Mouse (Mus musculus): ENCODE results near the gene Frmd6. TPM values are rescaled to one million over a fixed set of nuclear protein-coding genes. Genes with fewer than 3 reads are reported as not detected.

Gene Frmd6
- polyA plus RNA-seq, 1 experiment = 3.4 TPM

DNA sequence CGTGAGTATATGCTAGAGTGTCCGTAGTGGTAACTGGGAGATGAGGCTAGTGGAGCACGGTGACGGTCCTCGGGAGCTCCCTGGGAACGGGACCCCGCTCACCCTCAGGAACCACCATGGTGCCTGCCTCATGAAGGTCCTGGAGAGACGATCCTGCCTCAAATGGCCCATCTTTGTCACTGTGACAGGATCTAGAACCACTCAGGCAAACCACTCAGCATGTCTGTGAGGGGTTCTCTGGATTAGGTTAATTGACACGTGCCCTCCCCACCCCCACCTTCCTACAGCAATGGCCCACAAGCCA, 43.6 kb downstream of the Frmd6 start:
- no peak overlapping the region for H3K4me3 ChIP-seq (ENCODE audit: low read depth, low read length)
- no peak for TF ChIP-seq POLR2A (IDR thresholded peaks at IDR 0.05; ENCODE audit: low read depth, low read length)
- TF ChIP-seq CTCF (IDR thresholded peaks at IDR 0.05; ENCODE audit: extremely low read depth, insufficient read length, insufficient replicate concordance, low read depth, low read length) = no peak
- no peaks in the 10 kb centered on the region for H3K4me1 ChIP-seq (ENCODE audit: control insufficient read depth, insufficient read depth, insufficient read length, low read length)
- H3K36me3 ChIP-seq (ENCODE audit: control insufficient read depth, insufficient read depth, low read length) = no peaks in the 10 kb centered on the region
- 80% methylated on average over 9 of the region's 9 CpGs for WGBS
- no peaks in the 10 kb centered on the region for H3K27me3 ChIP-seq (ENCODE audit: control insufficient read depth, insufficient read depth, low read length)
- H3K27ac ChIP-seq (ENCODE audit: insufficient read depth, low read depth, low read length) = no peak overlapping the region

DNA sequence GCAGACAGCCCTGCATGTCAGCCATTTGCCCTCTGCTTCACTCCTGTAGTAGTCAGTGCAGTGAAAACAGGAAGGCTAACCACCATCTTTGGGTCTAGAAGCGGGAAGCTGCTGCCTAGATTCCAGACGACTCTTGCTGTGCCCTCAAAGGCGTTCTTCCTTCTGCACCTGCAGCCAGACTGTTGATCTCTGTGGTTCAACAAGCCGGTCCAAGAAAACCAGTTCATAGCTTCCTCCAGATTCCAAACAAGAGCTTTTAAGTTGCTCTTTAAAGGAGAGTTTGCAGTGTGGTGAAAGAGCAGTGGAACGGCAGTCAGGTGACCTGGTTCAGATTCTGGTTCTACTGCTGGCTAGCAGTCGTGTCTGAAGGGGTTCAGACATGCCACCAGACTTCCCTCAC, 48.2 kb downstream of the Frmd6 start:
- Histone ChIP-seq H3K4me1 (ENCODE audit: control insufficient read depth, insufficient read depth, insufficient read length, low read length) (no peaks in the 10 kb centered on the region), H3K4me3 (ENCODE audit: low read depth, low read length) (no peak overlapping the region), H3K27ac (ENCODE audit: insufficient read depth, low read depth, low read length) (no peak overlapping the region), H3K27me3 (ENCODE audit: control insufficient read depth, insufficient read depth, low read length) (no peaks in the 10 kb centered on the region), H3K36me3 (ENCODE audit: control insufficient read depth, insufficient read depth, low read length) (no peaks in the 10 kb centered on the region)
- TF ChIP-seq POLR2A (IDR thresholded peaks at IDR 0.05; ENCODE audit: low read depth, low read length) (no peak), CTCF (IDR thresholded peaks at IDR 0.05; ENCODE audit: extremely low read depth, insufficient read length, insufficient replicate concordance, low read depth, low read length) (no peak)
- 63% methylated on average over 6 of the region's 6 CpGs for WGBS

GRCm38 (mm10) chr12:70876270-70876998, 51.1 kb downstream of the Frmd6 start:
- Histone ChIP-seq H3K36me3 (ENCODE audit: control insufficient read depth, insufficient read depth, low read length) (peaks cover 2% of the 10 kb centered on the region; the same call in 1 of the 2 replicates), H3K27me3 (ENCODE audit: control insufficient read depth, insufficient read depth, low read length) (no peaks in the 10 kb centered on the region), H3K4me1 (ENCODE audit: control insufficient read depth, insufficient read depth, insufficient read length, low read length) (no peaks in the 10 kb centered on the region), H3K4me3 (ENCODE audit: low read depth, low read length) (no peak overlapping the region), H3K27ac (ENCODE audit: insufficient read depth, low read depth, low read length) (no peak overlapping the region)
- TF ChIP-seq CTCF (IDR thresholded peaks at IDR 0.05; ENCODE audit: extremely low read depth, insufficient read length, insufficient replicate concordance, low read depth, low read length) = no peak
- TF ChIP-seq POLR2A (IDR thresholded peaks at IDR 0.05; ENCODE audit: low read depth, low read length) = no peak
- WGBS = 89% methylated on average over 21 of the region's 21 CpGs

DNA sequence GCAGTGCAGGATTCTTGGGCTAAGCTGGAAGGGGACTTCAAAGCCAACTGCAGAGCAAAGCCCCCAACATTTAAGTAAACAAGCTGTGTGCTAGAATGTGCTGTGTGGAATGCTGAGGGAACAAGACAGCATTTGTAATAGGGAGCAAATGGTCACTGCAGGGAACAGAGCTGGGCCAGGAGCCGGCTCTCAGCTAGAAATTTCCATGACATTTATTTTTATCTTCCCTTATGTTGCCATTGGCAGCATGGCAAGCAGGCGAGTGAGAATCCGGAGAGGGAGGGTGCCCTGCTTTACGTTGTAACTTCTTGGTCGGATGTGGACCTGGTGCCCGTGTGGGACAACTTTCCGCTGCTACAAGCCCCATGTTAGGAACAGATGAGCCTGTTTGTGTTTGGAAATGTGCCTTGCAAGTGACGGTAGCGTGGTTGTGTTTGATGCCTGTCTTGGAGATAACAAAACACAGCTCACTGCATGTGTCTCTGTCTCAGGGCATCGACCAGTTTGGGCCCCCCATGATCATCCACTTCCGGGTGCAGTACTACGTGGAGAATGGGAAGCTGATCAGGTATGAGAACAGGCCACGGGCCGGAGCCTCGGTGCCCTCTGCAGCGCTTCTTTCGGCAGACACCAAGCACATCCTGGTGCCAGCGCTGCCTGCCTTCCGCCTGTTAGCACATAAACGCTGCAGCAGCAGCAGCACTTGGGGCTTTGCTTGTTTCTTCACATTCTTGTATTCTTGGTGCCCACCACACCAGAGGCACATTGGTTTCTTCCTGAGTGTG, 52.8 kb downstream of the Frmd6 start:
- Histone ChIP-seq H3K4me1 (ENCODE audit: control insufficient read depth, insufficient read depth, insufficient read length, low read length) (no peaks in the 10 kb centered on the region), H3K27ac (ENCODE audit: insufficient read depth, low read depth, low read length) (no peak overlapping the region), H3K36me3 (ENCODE audit: control insufficient read depth, insufficient read depth, low read length) (peaks cover 2% of the 10 kb centered on the region; the same call in 1 of the 2 replicates), H3K27me3 (ENCODE audit: control insufficient read depth, insufficient read depth, low read length) (no peaks in the 10 kb centered on the region), H3K4me3 (ENCODE audit: low read depth, low read length) (no peak overlapping the region)
- TF ChIP-seq POLR2A (IDR thresholded peaks at IDR 0.05; ENCODE audit: low read depth, low read length) (no peak), CTCF (IDR thresholded peaks at IDR 0.05; ENCODE audit: extremely low read depth, insufficient read length, insufficient replicate concordance, low read depth, low read length) (no peak)
- WGBS = 90% methylated on average over 20 of the region's 20 CpGs

GRCm38 (mm10) chr12:70880396-70880975, 55.2 kb downstream of the Frmd6 start:
- H3K4me1 ChIP-seq (ENCODE audit: control insufficient read depth, insufficient read depth, insufficient read length, low read length) = no peaks in the 10 kb centered on the region
- peaks cover 2% of the 10 kb centered on the region; the same call in 1 of the 2 replicates for H3K36me3 ChIP-seq (ENCODE audit: control insufficient read depth, insufficient read depth, low read length)
- 42% methylated on average over 9 of the region's 9 CpGs for WGBS
- H3K27me3 ChIP-seq (ENCODE audit: control insufficient read depth, insufficient read depth, low read length) = no peaks in the 10 kb centered on the region
- H3K4me3 ChIP-seq (ENCODE audit: low read depth, low read length) = no peak overlapping the region
- no peak for TF ChIP-seq POLR2A (IDR thresholded peaks at IDR 0.05; ENCODE audit: low read depth, low read length)
- no peak for TF ChIP-seq CTCF (IDR thresholded peaks at IDR 0.05; ENCODE audit: extremely low read depth, insufficient read length, insufficient replicate concordance, low read depth, low read length)
- H3K27ac ChIP-seq (ENCODE audit: insufficient read depth, low read depth, low read length) = no peak overlapping the region

DNA sequence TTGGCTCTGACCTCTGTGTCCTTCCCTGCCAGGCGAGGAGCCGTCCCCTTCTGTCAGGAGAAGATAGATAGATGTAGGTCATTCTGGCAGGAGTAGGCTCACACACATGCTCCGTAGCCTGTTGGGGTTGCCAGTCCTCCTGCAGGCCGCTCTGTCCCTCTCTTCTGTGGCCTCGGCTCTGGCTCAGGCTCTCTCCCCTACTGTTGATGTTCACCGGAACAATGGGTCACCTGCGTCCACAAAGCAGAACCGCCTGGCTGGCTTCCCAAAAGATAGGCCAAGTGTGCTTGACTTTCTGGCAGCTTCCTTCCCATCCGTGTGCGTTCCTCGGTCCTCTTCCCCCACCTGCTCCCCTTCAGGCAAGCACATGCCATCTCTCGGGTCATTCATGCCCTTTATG, 56.0 kb downstream of the Frmd6 start:
- Histone ChIP-seq H3K4me3 (ENCODE audit: low read depth, low read length) (no peak overlapping the region), H3K27ac (ENCODE audit: insufficient read depth, low read depth, low read length) (no peak overlapping the region), H3K4me1 (ENCODE audit: control insufficient read depth, insufficient read depth, insufficient read length, low read length) (no peaks in the 10 kb centered on the region), H3K27me3 (ENCODE audit: control insufficient read depth, insufficient read depth, low read length) (no peaks in the 10 kb centered on the region), H3K36me3 (ENCODE audit: control insufficient read depth, insufficient read depth, low read length) (peaks cover 2% of the 10 kb centered on the region; the same call in 1 of the 2 replicates)
- TF ChIP-seq CTCF (IDR thresholded peaks at IDR 0.05; ENCODE audit: extremely low read depth, insufficient read length, insufficient replicate concordance, low read depth, low read length) (no peak), POLR2A (IDR thresholded peaks at IDR 0.05; ENCODE audit: low read depth, low read length) (no peak)
- 62% methylated on average over 12 of the region's 12 CpGs for WGBS

- Histone ChIP-seq H3K4me3 (ENCODE audit: low read depth, low read length) (no peak overlapping the region), H3K27me3 (ENCODE audit: control insufficient read depth, insufficient read depth, low read length) (no peaks in the 10 kb centered on the region), H3K27ac (ENCODE audit: insufficient read depth, low read depth, low read length) (no peak overlapping the region), H3K4me1 (ENCODE audit: control insufficient read depth, insufficient read depth, insufficient read length, low read length) (no peaks in the 10 kb centered on the region), H3K36me3 (ENCODE audit: control insufficient read depth, insufficient read depth, low read length) (peaks cover 2% of the 10 kb centered on the region; the same call in 1 of the 2 replicates)
- WGBS = 91% methylated on average over 4 of the region's 4 CpGs
- TF ChIP-seq POLR2A (IDR thresholded peaks at IDR 0.05; ENCODE audit: low read depth, low read length) (no peak), CTCF (IDR thresholded peaks at IDR 0.05; ENCODE audit: extremely low read depth, insufficient read length, insufficient replicate concordance, low read depth, low read length) (no peak)
Measured at GRCm38 (mm10) chr12:70881854-70882253, 56.5 kb downstream of the Frmd6 start.
